ENCODE assay signal across 9 mouse cellular contexts in genomic region chr5:140510012-140511000, GRCm38 (mm10). TPM values are rescaled to one million over a fixed set of nuclear protein-coding genes. Genes with fewer than 3 reads are reported as not detected.
DNase-seq lines count a peak whose midpoint lies in the region; ATAC-seq and TF ChIP-seq lines count a peak whose summit lies in the region.
"Had no signal": no experiment of that assay in that cellular context is flagged by ENCODE, and none has a peak within 500 bp of the region (broad histone marks: within the 10 kb centered on the region; RNA-seq: fewer than 3 reads in every experiment).

No protein-coding gene starts in this region.

- H3K27me3 ChIP-seq in embryonic facial prominence, embryonic 13.5 days, result no peaks in the 10 kb centered on the region
- no peaks in the 10 kb centered on the region for H3K27me3 ChIP-seq in midbrain, postnatal 0 days (ENCODE audit: insufficient read depth, low read length)

- H3K9me3 ChIP-seq in embryonic facial prominence, embryonic 13.5 days, result no peaks in the 10 kb centered on the region
- H3K9me3 ChIP-seq in midbrain, postnatal 0 days (ENCODE audit: low read length), result no peaks in the 10 kb centered on the region

- no peak overlapping the region for H3K4me3 ChIP-seq in embryonic facial prominence, embryonic 13.5 days
- no peak overlapping the region for H3K4me3 ChIP-seq in midbrain, postnatal 0 days (ENCODE audit: low read depth, low read length)

- no peak for TF ChIP-seq CTCF in midbrain, postnatal 0 days (IDR thresholded peaks at IDR 0.05)

- intact Hi-C loops in gastrocnemius, postnatal 14 days (cut with DNase I; ENCODE audit: low total_unique reads), result no loop called here

- peak; percentile 51 for DNase-seq in layer of hippocampus, adult 9-11 months
- no peak for DNase-seq in layer of hippocampus, adult 8-10 months (ENCODE audit: low spot score in 2 of 2)
- DNase-seq in gastrocnemius, postnatal 14 days, result peak; percentile 47
- no peak for DNase-seq in midbrain, postnatal 0 days (ENCODE audit: low spot score)
- DNase-seq in testis, postnatal 10 days (ENCODE audit: low spot score), result no peak
- DNase-seq in embryo, embryonic 9.5 days (ENCODE audit: extremely low spot score), result no peak

- 58% methylated on average over 27 of the region's 27 CpGs for WGBS in embryonic facial prominence, embryonic 13.5 days
- 42% methylated on average over 27 of the region's 27 CpGs for WGBS in midbrain, postnatal 0 days

- H3K27ac ChIP-seq in embryonic facial prominence, embryonic 13.5 days, result no peak overlapping the region
- no peak overlapping the region for H3K27ac ChIP-seq in midbrain, postnatal 0 days (ENCODE audit: low read depth, low read length)

- H3K4me2 ChIP-seq in embryonic facial prominence, embryonic 13.5 days, result no peak overlapping the region
- H3K4me2 ChIP-seq in midbrain, postnatal 0 days (ENCODE audit: low read depth, low read length, poor library complexity, severe bottlenecking), result peak overlapping the region; percentile 29

- H3K36me3 ChIP-seq in embryonic facial prominence, embryonic 13.5 days, result peaks cover 8% of the 10 kb centered on the region; the same call in 1 of the 2 replicates
- H3K36me3 ChIP-seq in midbrain, postnatal 0 days (ENCODE audit: insufficient read depth, low read length), result no peaks in the 10 kb centered on the region

- 0 out of 2 replicates have a peak overlapping the region, but pooled peaks have one; percentile 36 for H3K9ac ChIP-seq in embryonic facial prominence, embryonic 13.5 days
- 0 out of 2 replicates have a peak overlapping the region, but pooled peaks have one; percentile 36 for H3K9ac ChIP-seq in midbrain, postnatal 0 days (replicated peaks; ENCODE audit: low read length, poor library complexity, severe bottlenecking)

- peaks cover 62% of the 10 kb centered on the region for H3K4me1 ChIP-seq in embryonic facial prominence, embryonic 13.5 days
- H3K4me1 ChIP-seq in midbrain, postnatal 0 days (ENCODE audit: insufficient read depth, low read length), result peaks cover 7% of the 10 kb centered on the region; the same call in 1 of the 2 replicates

- no peak for ATAC-seq in embryonic facial prominence, embryonic 13.5 days (ENCODE audit: insufficient number of reproducible peaks, insufficient read depth, low FRiP score, low TSS enrichment, low read depth)
- ATAC-seq in midbrain, postnatal 0 days (ENCODE audit: low FRiP score), result no peak

RNA-seq across cellular contexts. Expression of gene Chst12, which starts 5.0 kb away (rescaled TPM):
- 10 to 100 TPM; 14.3 to 24.0 (median 18.8) TPM for total RNA-seq in layer of hippocampus, adult 8-10 months (2022)
- polyA plus RNA-seq in embryonic facial prominence, embryonic 13.5 days (2015; fragmentation: Nextera tagmentation; extraction: Ambion mirVana), result 18.4 and 18.7 TPM in 2 replicates
- total RNA-seq in gastrocnemius, postnatal 14 days (2021), result 10 to 100 TPM in 1 of 2 experiments, 1 to 10 TPM in 1; 9.7 to 10.6 TPM
- total RNA-seq in midbrain, postnatal 0 days (2014; rRNA removed), result 11.0 and 15.8 TPM in 2 replicates
- 21.8 and 27.3 TPM in 2 replicates for polyA plus RNA-seq in midbrain, postnatal 0 days (2015; fragmentation: Nextera tagmentation; extraction: Ambion mirVana)

RNA-seq across cellular contexts. Expression of gene Grifin, which starts 54.6 kb away (rescaled TPM):
- total RNA-seq in layer of hippocampus, adult 8-10 months (2022), result under 1 TPM in 2 of 4 experiments, not detected in 2; 0.67 to 0.80 TPM
- not detected in 2 replicates for polyA plus RNA-seq in embryonic facial prominence, embryonic 13.5 days (2015; fragmentation: Nextera tagmentation; extraction: Ambion mirVana)
- not detected for total RNA-seq in gastrocnemius, postnatal 14 days (2021)
- total RNA-seq in midbrain, postnatal 0 days (2014; rRNA removed), result not detected in 2 replicates
- polyA plus RNA-seq in midbrain, postnatal 0 days (2015; fragmentation: Nextera tagmentation; extraction: Ambion mirVana), result 0.39 TPM in 1 of 2 replicates, not detected in the other
- total RNA-seq: heart, postnatal 25 days; liver, adult 2 months had no signal
- polyA plus RNA-seq: liver, adult 2 months had no signal

Comparison
In these comparisons a context has a peak if more than half of its experiments do, and no peak if none do; other contexts are left out.
1. DNase-seq: peak in layer of hippocampus, adult 9-11 months (single experiment) and gastrocnemius, postnatal 14 days (single experiment); none in layer of hippocampus, adult 8-10 months (0 of 2), midbrain, postnatal 0 days (single experiment), testis, postnatal 10 days (single experiment) and embryo, embryonic 9.5 days (single experiment).